Mouse (Mus musculus): ENCODE results near the gene Foxk2. TPM values are rescaled to one million over a fixed set of nuclear protein-coding genes. Genes with fewer than 3 reads are reported as not detected.
"Not testable (repeated sequence)": the region's sequence is repeated elsewhere in the genome, so short reads cannot be mapped to it uniquely, and the experiment has no call there.

Foxk2 gene
- polyA plus RNA-seq, 1 experiment from 2014 or later: 13.0 TPM

DNA sequence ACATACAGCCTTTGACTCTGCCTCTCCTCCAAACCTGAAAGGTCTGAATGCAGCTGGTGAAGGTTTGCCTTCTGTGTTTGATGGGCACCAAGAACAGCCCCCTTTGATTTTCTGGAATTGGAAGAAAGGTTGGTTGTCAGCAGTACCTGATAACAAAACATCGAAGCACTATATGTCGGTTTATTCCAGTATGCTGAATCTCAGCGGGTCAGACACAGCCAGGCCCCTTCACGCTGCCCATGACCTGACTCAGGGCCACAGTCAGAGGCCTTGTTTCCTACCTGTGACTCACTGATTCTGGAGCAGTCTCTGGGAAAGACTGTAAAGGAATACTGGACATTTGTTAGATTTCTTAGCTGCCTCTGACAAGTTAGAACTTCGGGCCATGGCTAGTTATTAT, 35.0 kb downstream of the Foxk2 start:
- Histone ChIP-seq H3K27me3 (no peaks in the 10 kb centered on the region), H3K4me3 (replicated peaks) (no peak overlapping the region), H3K36me3 (peaks cover 85% of the 10 kb centered on the region), H3K9me3 (no peaks in the 10 kb centered on the region), H3K4me2 (replicated peaks) (no peak overlapping the region), H3K9ac (replicated peaks) (no peak overlapping the region), H3K27ac (no peak overlapping the region), H3K4me1 (replicated peaks) (no peaks in the 10 kb centered on the region)
- no peak for ATAC-seq
- 94% methylated on average over 5 of the region's 5 CpGs for WGBS

DNA sequence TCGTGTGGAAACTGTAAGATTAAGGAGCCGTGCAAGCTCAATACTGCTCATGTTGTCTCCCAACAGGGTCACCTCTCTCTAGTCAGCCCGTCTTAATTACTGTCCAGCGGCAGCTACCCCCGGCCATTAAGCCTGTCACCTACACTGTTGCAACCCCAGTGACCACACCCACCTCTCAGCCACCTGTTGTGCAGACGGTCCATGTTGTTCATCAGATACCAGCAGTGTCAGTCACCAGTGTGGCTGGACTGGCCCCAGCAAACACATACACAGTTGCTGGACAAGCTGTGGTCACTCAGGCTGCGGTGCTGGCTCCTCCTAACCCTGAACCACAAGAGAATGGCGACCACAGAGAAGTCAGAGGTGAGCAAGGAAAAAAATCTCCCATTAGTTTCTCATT, 38.7 kb downstream of the Foxk2 start:
- ATAC-seq: no peak
- H3K36me3 ChIP-seq: peaks cover 87% of the 10 kb centered on the region
- no peak overlapping the region for H3K4me3 ChIP-seq (replicated peaks)
- H3K27ac ChIP-seq: no peak overlapping the region
- H3K9me3 ChIP-seq: no peaks in the 10 kb centered on the region
- H3K9ac ChIP-seq (replicated peaks): no peak overlapping the region
- H3K27me3 ChIP-seq: no peaks in the 10 kb centered on the region
- H3K4me2 ChIP-seq (replicated peaks): no peak overlapping the region
- H3K4me1 ChIP-seq (replicated peaks): no peaks in the 10 kb centered on the region
- 91% methylated on average over 8 of the region's 8 CpGs for WGBS

DNA sequence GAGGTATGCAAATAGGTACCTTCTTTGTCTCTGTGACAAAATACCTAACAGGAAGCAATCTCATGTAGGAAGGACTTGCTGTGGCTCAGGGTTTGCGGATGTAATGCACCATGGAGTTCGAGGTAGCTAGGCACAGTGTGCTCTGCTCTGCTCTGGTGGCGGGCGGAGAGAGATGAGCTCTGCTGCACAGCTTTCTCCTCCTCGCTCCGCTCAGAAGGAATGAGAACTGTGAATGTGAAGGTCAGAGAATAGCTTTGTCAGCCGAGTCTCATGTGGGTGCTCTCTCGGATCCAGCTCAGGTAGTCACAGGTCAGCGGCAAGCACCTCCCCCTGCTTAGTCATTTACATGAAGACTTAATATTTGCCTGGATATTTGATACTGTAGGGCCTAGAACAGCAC, 40.5 kb downstream of the Foxk2 start:
- peaks cover 91% of the 10 kb centered on the region for H3K36me3 ChIP-seq
- H3K4me1 ChIP-seq (replicated peaks): no peaks in the 10 kb centered on the region
- H3K4me3 ChIP-seq (replicated peaks): no peak overlapping the region
- H3K27ac ChIP-seq: no peak overlapping the region
- no peak overlapping the region for H3K9ac ChIP-seq (replicated peaks)
- no peak overlapping the region for H3K4me2 ChIP-seq (replicated peaks)
- ATAC-seq: no peak
- 92% methylated on average over 9 of the region's 9 CpGs for WGBS
- H3K9me3 ChIP-seq: no peaks in the 10 kb centered on the region
- H3K27me3 ChIP-seq: no peaks in the 10 kb centered on the region

DNA sequence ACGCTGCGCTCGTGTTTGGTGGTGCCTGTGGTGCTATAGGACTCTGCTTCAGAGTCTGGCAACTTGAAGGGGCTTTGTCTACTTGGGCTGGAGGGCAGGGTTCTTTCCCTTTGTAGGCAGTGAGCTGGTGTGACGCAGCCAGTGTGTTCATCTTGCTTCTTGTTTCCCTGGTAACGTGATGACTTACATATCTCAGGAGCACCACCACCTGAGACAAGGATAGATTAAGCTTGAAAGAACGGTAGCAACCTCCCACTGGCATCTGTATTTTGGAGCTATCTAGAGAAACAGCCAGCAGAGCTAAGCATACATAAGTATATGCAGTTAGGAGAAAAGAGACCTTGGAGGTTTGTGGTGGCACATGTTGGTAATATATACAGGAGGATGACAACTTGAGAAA, 45.6 kb downstream of the Foxk2 start:
- ATAC-seq: no peak
- WGBS: 92% methylated on average over 6 of the region's 6 CpGs
- H3K27ac ChIP-seq: no peak overlapping the region
- H3K4me2 ChIP-seq (replicated peaks): no peak overlapping the region
- H3K27me3 ChIP-seq: no peaks in the 10 kb centered on the region
- H3K9ac ChIP-seq (replicated peaks): no peak overlapping the region
- no peak overlapping the region for H3K4me3 ChIP-seq (replicated peaks)
- H3K4me1 ChIP-seq (replicated peaks): no peaks in the 10 kb centered on the region
- 0 out of 2 replicates have a peak, but pooled peaks cover 3% of the 10 kb centered on the region for H3K9me3 ChIP-seq
- H3K36me3 ChIP-seq: peaks cover 92% of the 10 kb centered on the region

DNA sequence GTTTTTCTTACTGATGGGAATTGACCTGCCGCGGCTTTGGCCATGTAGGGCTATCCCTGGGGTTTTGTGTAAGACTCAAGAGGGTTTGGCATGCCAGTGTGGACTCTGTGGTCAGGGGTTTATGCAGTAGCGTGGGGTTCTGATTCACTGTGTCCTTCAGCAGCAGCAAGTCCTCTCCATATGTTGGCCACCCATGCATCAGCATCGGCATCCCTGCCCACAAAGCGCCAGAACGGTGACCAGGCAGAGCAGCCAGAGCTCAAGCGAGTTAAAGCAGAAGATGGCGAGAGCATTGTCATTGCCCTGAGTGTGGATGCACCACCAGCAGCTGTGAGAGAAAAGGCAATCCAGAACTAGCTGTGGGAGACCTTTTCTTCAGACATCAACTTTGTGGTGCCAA, 46.8 kb downstream of the Foxk2 start:
- no peak overlapping the region for H3K27ac ChIP-seq
- H3K4me2 ChIP-seq (replicated peaks): no peak overlapping the region
- peaks cover 86% of the 10 kb centered on the region for H3K36me3 ChIP-seq
- no peak for ATAC-seq
- peaks cover 7% of the 10 kb centered on the region; the same call in 1 of the 2 replicates for H3K9me3 ChIP-seq
- H3K4me1 ChIP-seq (replicated peaks): no peaks in the 10 kb centered on the region
- H3K27me3 ChIP-seq: no peaks in the 10 kb centered on the region
- no peak overlapping the region for H3K4me3 ChIP-seq (replicated peaks)
- no peak overlapping the region for H3K9ac ChIP-seq (replicated peaks)
- 96% methylated on average over 8 of the region's 8 CpGs for WGBS

DNA sequence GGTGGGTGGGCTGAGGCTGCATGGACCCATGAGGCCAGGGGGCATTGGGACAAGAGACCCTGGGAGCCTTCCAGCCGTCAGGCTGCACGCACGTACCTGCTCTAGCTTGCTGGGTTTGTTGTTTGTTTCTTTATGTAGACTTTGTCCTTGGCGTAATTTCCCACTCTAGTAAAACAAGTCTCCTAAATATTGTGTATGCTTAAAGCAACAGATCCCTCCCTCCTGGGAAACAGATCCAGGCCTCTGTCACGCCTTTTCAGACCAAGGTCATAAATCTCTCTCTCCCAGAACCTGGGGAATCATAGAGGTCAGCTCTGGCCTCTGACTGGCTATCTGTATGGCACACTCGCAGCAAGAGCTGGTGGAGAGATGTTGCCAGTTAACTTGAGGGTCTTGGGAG, 47.9 kb downstream of the Foxk2 start:
- WGBS: 94% methylated on average over 6 of the region's 6 CpGs
- H3K36me3 ChIP-seq: peaks cover 75% of the 10 kb centered on the region
- H3K4me3 ChIP-seq (replicated peaks); H3K27ac ChIP-seq; H3K27me3 ChIP-seq; H3K4me2 ChIP-seq (replicated peaks); H3K4me1 ChIP-seq (replicated peaks); H3K9me3 ChIP-seq; H3K9ac ChIP-seq (replicated peaks); ATAC-seq: not testable (repeated sequence)

GRCm38 (mm10) chr11:121326034-121326433, 66.2 kb downstream of the Foxk2 start:
- WGBS: 100% methylated on average over 1 of the region's 1 CpGs
- no peaks in the 10 kb centered on the region for H3K27me3 ChIP-seq
- H3K27ac ChIP-seq: no peak overlapping the region
- H3K9ac ChIP-seq (replicated peaks): no peak overlapping the region
- no peak for ATAC-seq
- H3K36me3 ChIP-seq: peaks cover 53% of the 10 kb centered on the region
- no peaks in the 10 kb centered on the region for H3K9me3 ChIP-seq
- no peak overlapping the region for H3K4me3 ChIP-seq (replicated peaks)
- no peak overlapping the region for H3K4me2 ChIP-seq (replicated peaks)
- H3K4me1 ChIP-seq (replicated peaks): no peaks in the 10 kb centered on the region

DNA sequence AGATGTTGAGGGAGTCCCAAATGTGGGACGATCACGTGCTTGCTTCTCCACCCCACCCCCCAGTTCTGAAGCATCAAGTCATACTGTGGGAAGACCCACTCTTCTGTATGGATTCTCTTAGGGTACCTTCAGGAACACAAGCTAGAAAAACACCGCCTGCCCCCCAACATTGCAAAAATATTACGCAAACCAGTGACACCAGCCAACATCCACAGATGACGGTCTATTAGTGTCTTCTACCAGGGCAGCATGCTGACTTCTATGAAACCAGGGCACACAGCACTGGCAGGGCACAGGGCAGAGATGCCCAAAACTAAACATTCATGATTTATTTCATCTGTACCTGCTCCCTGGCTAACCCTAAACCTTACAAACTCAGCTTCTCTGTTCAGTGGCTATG, 66.9 kb downstream of the Foxk2 start:
- 97% methylated on average over 5 of the region's 5 CpGs for WGBS

DNA sequence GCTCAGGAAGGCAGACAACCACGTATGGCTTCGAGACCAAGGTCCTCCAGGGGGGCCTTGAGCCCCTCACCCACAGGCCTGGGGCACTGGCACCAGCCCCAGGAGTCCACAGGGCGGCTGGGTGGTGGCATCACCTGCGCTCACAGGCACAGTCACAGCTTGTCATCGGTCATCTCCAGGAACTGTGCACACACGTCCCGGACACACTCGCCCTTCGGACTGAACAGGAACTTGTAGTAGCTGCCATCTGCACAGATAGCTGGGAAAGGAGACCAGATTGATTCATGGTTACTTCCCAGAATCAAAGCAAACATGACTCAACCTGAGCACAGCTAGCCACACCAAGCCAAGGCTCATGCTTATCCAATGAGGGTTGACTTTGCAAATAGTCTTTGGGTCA, 68.4 kb downstream of the Foxk2 start:
- no peak overlapping the region for H3K4me3 ChIP-seq (replicated peaks)
- ATAC-seq: no peak
- H3K4me2 ChIP-seq (replicated peaks): no peak overlapping the region
- H3K36me3 ChIP-seq: peaks cover 64% of the 10 kb centered on the region
- H3K4me1 ChIP-seq (replicated peaks): no peaks in the 10 kb centered on the region
- no peak overlapping the region for H3K9ac ChIP-seq (replicated peaks)
- no peak overlapping the region for H3K27ac ChIP-seq
- no peaks in the 10 kb centered on the region for H3K27me3 ChIP-seq
- no peaks in the 10 kb centered on the region for H3K9me3 ChIP-seq
- WGBS: 96% methylated on average over 9 of the region's 9 CpGs

More for the DNA sequence above, 66.9 kb downstream of the Foxk2 start:
- H3K4me2 ChIP-seq (replicated peaks): no peak overlapping the region
- H3K27ac ChIP-seq: no peak overlapping the region
- H3K4me3 ChIP-seq (replicated peaks): no peak overlapping the region
- no peaks in the 10 kb centered on the region for H3K9me3 ChIP-seq
- no peak for ATAC-seq
- no peaks in the 10 kb centered on the region for H3K4me1 ChIP-seq (replicated peaks)
- no peak overlapping the region for H3K9ac ChIP-seq (replicated peaks)
- peaks cover 50% of the 10 kb centered on the region for H3K36me3 ChIP-seq
- H3K27me3 ChIP-seq: no peaks in the 10 kb centered on the region

DNA sequence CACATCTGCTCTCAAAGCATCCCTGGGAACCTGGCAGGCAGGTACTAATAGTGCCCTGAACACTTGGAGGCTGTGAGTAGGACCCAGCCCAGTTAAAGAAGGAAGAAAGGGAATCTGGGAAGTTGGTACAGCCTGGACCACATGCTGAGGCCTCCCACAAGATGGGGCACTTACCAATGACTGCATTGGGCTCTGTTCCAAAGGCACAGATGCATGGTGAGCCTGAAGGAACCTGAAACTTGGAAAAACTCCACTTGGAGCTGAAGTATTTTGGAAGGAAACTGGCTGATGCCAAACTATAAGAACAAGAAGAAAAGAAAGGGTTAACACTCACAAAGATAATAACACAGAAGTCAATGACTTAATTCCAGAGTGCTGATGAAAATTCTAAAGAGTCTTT, 68.8 kb downstream of the Foxk2 start:
- no peak overlapping the region for H3K27ac ChIP-seq
- H3K4me3 ChIP-seq (replicated peaks): no peak overlapping the region
- no peak overlapping the region for H3K4me2 ChIP-seq (replicated peaks)
- H3K27me3 ChIP-seq: no peaks in the 10 kb centered on the region
- peaks cover 65% of the 10 kb centered on the region for H3K36me3 ChIP-seq
- H3K9me3 ChIP-seq: no peaks in the 10 kb centered on the region
- H3K4me1 ChIP-seq (replicated peaks): no peaks in the 10 kb centered on the region
- ATAC-seq: no peak
- no peak overlapping the region for H3K9ac ChIP-seq (replicated peaks)

DNA sequence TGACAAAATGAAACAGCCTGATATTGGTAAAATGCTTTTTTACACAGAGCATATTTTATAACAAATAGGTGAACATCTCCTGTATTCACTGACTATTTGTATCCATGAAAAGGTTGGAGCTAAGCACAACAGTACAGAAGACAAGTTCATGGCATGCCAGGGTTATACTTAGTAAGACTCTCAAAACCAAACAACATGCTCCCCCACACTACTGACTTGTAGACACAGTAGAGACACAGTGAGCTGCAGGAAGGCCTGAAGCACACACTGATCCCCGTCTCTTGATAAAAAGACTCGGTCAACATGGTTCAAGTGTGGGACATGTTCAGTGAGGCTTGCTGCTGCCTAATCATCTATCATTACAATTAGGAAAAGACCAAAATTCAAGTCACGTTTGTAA, 71.9 kb downstream of the Foxk2 start:
- no peak for ATAC-seq
- Histone ChIP-seq H3K27ac (no peak overlapping the region), H3K36me3 (peaks cover 85% of the 10 kb centered on the region)

GRCm38 (mm10) chr11:121339647-121340046, 79.9 kb downstream of the Foxk2 start:
- no peak overlapping the region for H3K27ac ChIP-seq
- no peak for ATAC-seq
- no peak overlapping the region for H3K9ac ChIP-seq (replicated peaks)
- H3K27me3 ChIP-seq: no peaks in the 10 kb centered on the region
- WGBS: 94% methylated on average over 1 of the region's 1 CpGs
- no peak overlapping the region for H3K4me3 ChIP-seq (replicated peaks)
- H3K36me3 ChIP-seq: peaks cover 42% of the 10 kb centered on the region
- H3K4me2 ChIP-seq (replicated peaks): no peak overlapping the region
- H3K9me3 ChIP-seq: no peaks in the 10 kb centered on the region
- no peaks in the 10 kb centered on the region for H3K4me1 ChIP-seq (replicated peaks)

More for the DNA sequence above, 71.9 kb downstream of the Foxk2 start:
- Histone ChIP-seq H3K27me3 (no peaks in the 10 kb centered on the region), H3K9me3 (no peaks in the 10 kb centered on the region), H3K4me2 (replicated peaks) (no peak overlapping the region), H3K9ac (replicated peaks) (no peak overlapping the region), H3K4me1 (replicated peaks) (no peaks in the 10 kb centered on the region), H3K4me3 (replicated peaks) (no peak overlapping the region)
- WGBS: 96% methylated on average over 3 of the region's 3 CpGs

DNA sequence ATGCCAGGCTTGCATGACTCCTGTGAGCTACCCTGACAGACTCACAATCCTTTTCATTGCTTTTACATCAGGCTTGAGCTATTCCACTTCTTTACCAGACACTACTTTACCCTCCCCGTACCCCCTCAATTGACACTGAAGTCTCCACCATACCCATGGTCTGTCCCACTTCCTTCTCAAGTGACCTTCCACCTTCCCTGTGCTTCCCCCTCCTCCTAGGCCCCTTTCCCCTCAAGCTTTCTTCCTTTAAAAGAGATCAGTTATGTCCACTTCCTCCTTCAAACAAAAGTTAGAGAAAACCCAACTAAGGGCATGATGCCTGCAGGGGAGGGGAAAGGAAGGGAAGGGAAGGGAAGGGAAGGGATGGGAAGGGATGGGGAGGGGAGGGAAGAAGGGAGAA, 80.5 kb downstream of the Foxk2 start:
- Histone ChIP-seq H3K4me2 (replicated peaks) (no peak overlapping the region), H3K27ac (no peak overlapping the region), H3K9me3 (no peaks in the 10 kb centered on the region), H3K27me3 (no peaks in the 10 kb centered on the region), H3K4me3 (replicated peaks) (no peak overlapping the region), H3K9ac (replicated peaks) (no peak overlapping the region), H3K36me3 (peaks cover 40% of the 10 kb centered on the region), H3K4me1 (replicated peaks) (no peaks in the 10 kb centered on the region)
- no peak for ATAC-seq
- 91% methylated on average over 1 of the region's 1 CpGs for WGBS
